Mouse (Mus musculus): ENCODE results near the gene Ebf3.

GRCm38 (mm10) chr7:137211332-137211731, 102.9 kb downstream of the Ebf3 start:
- no peak for TF ChIP-seq CTCF (IDR thresholded peaks at IDR 0.05; ENCODE audit: borderline replicate concordance, insufficient read depth, low read depth, low read length)
- TF ChIP-seq POLR2A (IDR thresholded peaks at IDR 0.05; ENCODE audit: borderline replicate concordance, insufficient read depth, low read length) = no peak

All from cerebellum, adult 2 months (tissue).